ENCODE assay signal across 16 mouse cellular contexts in the genomic region with DNA sequence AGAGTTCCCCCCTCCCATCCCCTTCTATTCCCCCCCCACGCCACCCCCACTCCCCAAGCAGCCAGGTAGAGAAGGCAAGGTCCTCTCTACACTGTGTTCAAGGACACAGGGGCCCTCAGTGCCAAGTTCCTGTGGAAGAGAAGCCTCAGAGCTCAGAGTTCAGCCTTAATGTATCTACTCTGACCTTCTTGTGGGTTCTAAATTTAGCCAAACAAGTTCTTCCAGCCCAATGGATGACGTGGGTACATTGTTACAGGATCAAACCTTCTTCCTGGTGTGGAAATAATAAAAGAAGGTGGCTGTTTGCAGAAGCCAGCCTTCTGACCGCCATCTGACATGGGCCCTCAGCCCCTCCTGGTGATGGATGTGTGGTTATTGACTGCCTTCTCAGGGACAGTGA. TPM values are rescaled to one million over a fixed set of nuclear protein-coding genes. Genes with fewer than 3 reads are reported as not detected.
A peak's percentile ranks its signal among the peaks of the same experiment; 100 is the strongest.
DNase-seq lines count a peak whose midpoint lies in the region; ATAC-seq lines count a peak whose summit lies in the region.
"Had no signal": no experiment of that assay in that cellular context is flagged by ENCODE, and none has a peak within 500 bp of the region (broad histone marks: within the 10 kb centered on the region; RNA-seq: fewer than 3 reads in every experiment).

No protein-coding gene starts in this region.

- H3K4me1 ChIP-seq in kidney, embryonic 15.5 days: peaks cover 23% of the 10 kb centered on the region
- H3K4me1 ChIP-seq in intestine, embryonic 14.5 days (replicated peaks; ENCODE audit: control insufficient read depth, insufficient read depth, low read length): peaks cover 17% of the 10 kb centered on the region
- H3K4me1 ChIP-seq: forebrain, embryonic 13.5 days; hindbrain, embryonic 15.5 days; midbrain, embryonic 13.5 days; neural tube, embryonic 13.5 days had no signal

- 52% methylated on average over 3 of the region's 3 CpGs for WGBS in kidney, embryonic 15.5 days
- 45% methylated on average over 3 of the region's 3 CpGs for WGBS in intestine, embryonic 14.5 days

- no peaks in the 10 kb centered on the region; the same call in 1 of the 2 replicates for H3K36me3 ChIP-seq in kidney, embryonic 15.5 days
- no peaks in the 10 kb centered on the region for H3K36me3 ChIP-seq in intestine, embryonic 14.5 days (ENCODE audit: control insufficient read depth, insufficient read depth, low read length)
- H3K36me3 ChIP-seq: hindbrain, embryonic 15.5 days; midbrain, embryonic 13.5 days; neural tube, embryonic 13.5 days had no signal

- ATAC-seq in kidney, embryonic 15.5 days (replicated peaks; ENCODE audit: low FRiP score): no peak
- ATAC-seq in intestine, embryonic 14.5 days (replicated peaks; ENCODE audit: low FRiP score, low TSS enrichment, low read depth): peak; percentile 54; the same call in 1 of the 2 replicates
- ATAC-seq: forebrain, embryonic 13.5 days; midbrain, embryonic 13.5 days had no signal

- no peak overlapping the region for H3K4me2 ChIP-seq in kidney, embryonic 15.5 days
- H3K4me2 ChIP-seq in intestine, embryonic 14.5 days (ENCODE audit: low read length): no peak overlapping the region
- H3K4me2 ChIP-seq: forebrain, embryonic 13.5 days; hindbrain, embryonic 15.5 days; midbrain, embryonic 13.5 days; neural tube, embryonic 13.5 days had no signal

- peak overlapping the region; percentile 87; the same call in 1 of the 2 replicates for H3K27ac ChIP-seq in kidney, embryonic 15.5 days
- H3K27ac ChIP-seq in intestine, embryonic 14.5 days (ENCODE audit: low read depth): peak overlapping the region; percentile 88; the same call in 1 of the 2 replicates
- H3K27ac ChIP-seq: forebrain, embryonic 13.5 days; hindbrain, embryonic 15.5 days; liver, embryonic 14.5 days; midbrain, embryonic 13.5 days; neural tube, embryonic 13.5 days had no signal

- H3K9me3 ChIP-seq in kidney, embryonic 15.5 days (replicated peaks): peaks cover 5% of the 10 kb centered on the region; the same call in 1 of the 2 replicates
- peaks cover 5% of the 10 kb centered on the region for H3K9me3 ChIP-seq in intestine, embryonic 14.5 days (ENCODE audit: control insufficient read depth, low read length)
- H3K9me3 ChIP-seq: hindbrain, embryonic 15.5 days; neural tube, embryonic 13.5 days had no signal

- no peaks in the 10 kb centered on the region for H3K27me3 ChIP-seq in kidney, embryonic 15.5 days
- H3K27me3 ChIP-seq in intestine, embryonic 14.5 days (replicated peaks; ENCODE audit: control insufficient read depth, insufficient read depth, low read length): no peaks in the 10 kb centered on the region
- H3K27me3 ChIP-seq: forebrain, embryonic 13.5 days; hindbrain, embryonic 15.5 days; midbrain, embryonic 13.5 days; neural tube, embryonic 13.5 days had no signal

- no peak overlapping the region for H3K9ac ChIP-seq in kidney, embryonic 15.5 days
- no peak overlapping the region for H3K9ac ChIP-seq in intestine, embryonic 14.5 days (ENCODE audit: low read length)
- H3K9ac ChIP-seq: forebrain, embryonic 13.5 days; hindbrain, embryonic 15.5 days; liver, embryonic 14.5 days; midbrain, embryonic 13.5 days; neural tube, embryonic 13.5 days had no signal

- no peak overlapping the region for H3K4me3 ChIP-seq in kidney, embryonic 15.5 days (replicated peaks)
- no peak overlapping the region for H3K4me3 ChIP-seq in intestine, embryonic 14.5 days (ENCODE audit: low read depth, low read length)
- H3K4me3 ChIP-seq: erythroblast, embryonic 14.5 days; forebrain, embryonic 13.5 days; hindbrain, embryonic 15.5 days; midbrain, embryonic 13.5 days; neural tube, embryonic 13.5 days had no signal

- DNase-seq in kidney, postnatal 4 days: no peak
- peak; percentile 83 for DNase-seq in 416B (ENCODE audit: low read depth)
- DNase-seq in intestine, embryonic 14.5 days (ENCODE audit: low spot score): no peak
- peak; percentile 49 for DNase-seq in lung, postnatal 36 days
- DNase-seq in cerebellum, adult 18-20 months: no peak
- no peak for DNase-seq in spleen, postnatal 4 days (ENCODE audit: low spot score in 2 of 2)
- DNase-seq: cerebellum, adult 8-10 months; gastrocnemius, postnatal 36 days; right cerebral cortex, adult 18-20 months had no signal

RNA-seq across cellular contexts. Expression of a gene that starts 16.0 kb away (rescaled TPM):
- polyA plus RNA-seq in kidney, embryonic 15.5 days (2015; fragmentation: Nextera tagmentation; extraction: Ambion mirVana): 1.6 and 1.9 TPM in 2 replicates
- polyA plus RNA-seq in intestine, embryonic 14.5 days (2014; fragmentation: Nextera tagmentation; extraction: Ambion mirVana): 3.8 and 4.8 TPM in 2 replicates

RNA-seq across cellular contexts. Expression of a gene that starts 54.3 kb away (rescaled TPM):
- 19.0 and 20.4 TPM in 2 replicates for polyA plus RNA-seq in kidney, embryonic 15.5 days (2015; fragmentation: Nextera tagmentation; extraction: Ambion mirVana)
- polyA plus RNA-seq in intestine, embryonic 14.5 days (2014; fragmentation: Nextera tagmentation; extraction: Ambion mirVana): 20.0 and 21.6 TPM in 2 replicates

Comparison
In these comparisons a context has a peak if more than half of its experiments do, and no peak if none do; other contexts are left out.
1. DNase-seq: peak in 416B (single experiment) and lung, postnatal 36 days (single experiment); none in kidney, postnatal 4 days (0 of 2), intestine, embryonic 14.5 days (single experiment), cerebellum, adult 18-20 months (0 of 2) and spleen, postnatal 4 days (0 of 2).